Mouse (Mus musculus): ENCODE measurements at regions not wholly inside any gene's neighbourhood (a gene's known extent, or its start where the extent isn't known, plus 50 kb on each side); places are given as distances from the start of the nearest gene placed in this dataset.

GRCm38 (mm10) chr17:4080564-4080963, 384.5 kb upstream of the Nox3 start:
- 80% methylated on average over 2 of the region's 2 CpGs for WGBS
- Histone ChIP-seq H3K4me1 (replicated peaks; ENCODE audit: control insufficient read depth, insufficient read depth) (no peaks in the 10 kb centered on the region), H3K36me3 (ENCODE audit: control insufficient read depth, insufficient read depth, low read length) (no peaks in the 10 kb centered on the region), H3K27ac (replicated peaks) (no peak overlapping the region), H3K9ac (ENCODE audit: low read length) (no peak overlapping the region), H3K27me3 (ENCODE audit: control insufficient read depth, insufficient read depth, low read length) (no peaks in the 10 kb centered on the region), H3K4me3 (ENCODE audit: low read depth, low read length) (no peak overlapping the region), H3K9me3 (ENCODE audit: control insufficient read depth, low read length) (no peaks in the 10 kb centered on the region), H3K4me2 (replicated peaks; ENCODE audit: low read depth) (no peak overlapping the region)
- DNase-seq (ENCODE audit: low spot score) (no peak), ATAC-seq (ENCODE audit: low FRiP score, low TSS enrichment) (no peak)
- TF ChIP-seq CTCF (IDR thresholded peaks at IDR 0.05; ENCODE audit: low read depth) (no peak), EP300 (optimal IDR thresholded peaks at IDR 0.05) (no peak)

- TF ChIP-seq EP300 (optimal IDR thresholded peaks at IDR 0.05) (no peak), CTCF (IDR thresholded peaks at IDR 0.05; ENCODE audit: low read depth) (no peak)
- no peak for DNase-seq (ENCODE audit: low spot score)
- Histone ChIP-seq H3K27ac (replicated peaks) (no peak overlapping the region), H3K36me3 (ENCODE audit: control insufficient read depth, insufficient read depth, low read length) (no peaks in the 10 kb centered on the region), H3K9ac (ENCODE audit: low read length) (no peak overlapping the region), H3K4me2 (replicated peaks; ENCODE audit: low read depth) (no peak overlapping the region), H3K4me1 (replicated peaks; ENCODE audit: control insufficient read depth, insufficient read depth) (no peaks in the 10 kb centered on the region), H3K9me3 (ENCODE audit: control insufficient read depth, low read length) (no peaks in the 10 kb centered on the region), H3K27me3 (ENCODE audit: control insufficient read depth, insufficient read depth, low read length) (no peaks in the 10 kb centered on the region), H3K4me3 (ENCODE audit: low read depth, low read length) (no peak overlapping the region)
- 76% methylated on average over 1 of the region's 1 CpGs for WGBS
- ATAC-seq (ENCODE audit: low FRiP score, low TSS enrichment) = no peak
Measured at GRCm38 (mm10) chr17:4094621-4095020, 398.6 kb upstream of the Nox3 start.

- H3K36me3 ChIP-seq (ENCODE audit: control insufficient read depth, insufficient read depth, low read length) = no peaks in the 10 kb centered on the region
- 76% methylated on average over 3 of the region's 3 CpGs for WGBS
- no peak overlapping the region for H3K4me3 ChIP-seq (ENCODE audit: low read depth, low read length)
- no peak overlapping the region for H3K27ac ChIP-seq (replicated peaks)
- DNase-seq (ENCODE audit: low spot score) = no peak
- H3K27me3 ChIP-seq (ENCODE audit: control insufficient read depth, insufficient read depth, low read length) = no peaks in the 10 kb centered on the region
- no peak for TF ChIP-seq EP300 (optimal IDR thresholded peaks at IDR 0.05)
- TF ChIP-seq CTCF (IDR thresholded peaks at IDR 0.05; ENCODE audit: low read depth) = no peak
- no peak for ATAC-seq (ENCODE audit: low FRiP score, low TSS enrichment)
- H3K4me1 ChIP-seq (replicated peaks; ENCODE audit: control insufficient read depth, insufficient read depth) = no peaks in the 10 kb centered on the region
- H3K4me2 ChIP-seq (replicated peaks; ENCODE audit: low read depth) = no peak overlapping the region
- no peak overlapping the region for H3K9ac ChIP-seq (ENCODE audit: low read length)
- no peaks in the 10 kb centered on the region for H3K9me3 ChIP-seq (ENCODE audit: control insufficient read depth, low read length)
Measured at GRCm38 (mm10) chr17:4103321-4103720, 407.3 kb upstream of the Nox3 start.

GRCm38 (mm10) chr17:4109263-4109662, 413.2 kb upstream of the Nox3 start:
- no peak for TF ChIP-seq EP300 (optimal IDR thresholded peaks at IDR 0.05)
- peak; percentile 70 for TF ChIP-seq CTCF (IDR thresholded peaks at IDR 0.05; ENCODE audit: low read depth)
- no peak overlapping the region for H3K4me2 ChIP-seq (replicated peaks; ENCODE audit: low read depth)
- H3K27me3 ChIP-seq (ENCODE audit: control insufficient read depth, insufficient read depth, low read length) = no peaks in the 10 kb centered on the region
- no peak overlapping the region for H3K27ac ChIP-seq (replicated peaks)
- DNase-seq (ENCODE audit: low spot score) (peak; percentile 26), ATAC-seq (ENCODE audit: low FRiP score, low TSS enrichment) (no peak)
- 61% methylated on average over 3 of the region's 3 CpGs for WGBS
- no peak overlapping the region for H3K9ac ChIP-seq (ENCODE audit: low read length)
- H3K4me3 ChIP-seq (ENCODE audit: low read depth, low read length) = no peak overlapping the region
- H3K9me3 ChIP-seq (ENCODE audit: control insufficient read depth, low read length) = no peaks in the 10 kb centered on the region
- H3K36me3 ChIP-seq (ENCODE audit: control insufficient read depth, insufficient read depth, low read length) = no peaks in the 10 kb centered on the region
- no peaks in the 10 kb centered on the region for H3K4me1 ChIP-seq (replicated peaks; ENCODE audit: control insufficient read depth, insufficient read depth)

GRCm38 (mm10) chr17:4113021-4113420, 417.0 kb upstream of the Nox3 start:
- Histone ChIP-seq H3K9me3 (ENCODE audit: control insufficient read depth, low read length) (no peaks in the 10 kb centered on the region), H3K4me2 (replicated peaks; ENCODE audit: low read depth) (no peak overlapping the region), H3K4me1 (replicated peaks; ENCODE audit: control insufficient read depth, insufficient read depth) (no peaks in the 10 kb centered on the region), H3K9ac (ENCODE audit: low read length) (no peak overlapping the region), H3K27me3 (ENCODE audit: control insufficient read depth, insufficient read depth, low read length) (no peaks in the 10 kb centered on the region), H3K36me3 (ENCODE audit: control insufficient read depth, insufficient read depth, low read length) (no peaks in the 10 kb centered on the region), H3K4me3 (ENCODE audit: low read depth, low read length) (no peak overlapping the region), H3K27ac (replicated peaks) (no peak overlapping the region)
- TF ChIP-seq EP300 (optimal IDR thresholded peaks at IDR 0.05) (no peak), CTCF (IDR thresholded peaks at IDR 0.05; ENCODE audit: low read depth) (no peak)
- ATAC-seq (ENCODE audit: low FRiP score, low TSS enrichment) (no peak), DNase-seq (ENCODE audit: low spot score) (no peak)
- WGBS = 78% methylated on average over 4 of the region's 4 CpGs

- H3K27ac ChIP-seq (replicated peaks) = no peak overlapping the region
- no peaks in the 10 kb centered on the region for H3K27me3 ChIP-seq (ENCODE audit: control insufficient read depth, insufficient read depth, low read length)
- DNase-seq (ENCODE audit: low spot score) (no peak), ATAC-seq (ENCODE audit: low FRiP score, low TSS enrichment) (no peak)
- H3K4me3 ChIP-seq (ENCODE audit: low read depth, low read length) = no peak overlapping the region
- no peak overlapping the region for H3K9ac ChIP-seq (ENCODE audit: low read length)
- no peaks in the 10 kb centered on the region for H3K36me3 ChIP-seq (ENCODE audit: control insufficient read depth, insufficient read depth, low read length)
- no peaks in the 10 kb centered on the region for H3K4me1 ChIP-seq (replicated peaks; ENCODE audit: control insufficient read depth, insufficient read depth)
- WGBS = 90% methylated on average over 3 of the region's 3 CpGs
- H3K9me3 ChIP-seq (ENCODE audit: control insufficient read depth, low read length) = no peaks in the 10 kb centered on the region
- H3K4me2 ChIP-seq (replicated peaks; ENCODE audit: low read depth) = no peak overlapping the region
- no peak for TF ChIP-seq CTCF (IDR thresholded peaks at IDR 0.05; ENCODE audit: low read depth)
- no peak for TF ChIP-seq EP300 (optimal IDR thresholded peaks at IDR 0.05)
Measured at GRCm38 (mm10) chr17:4116476-4116875, 420.4 kb upstream of the Nox3 start.
